Mouse (Mus musculus): Measurements from ENCODE around the gene Snrpd2. TPM values are rescaled to one million over a fixed set of nuclear protein-coding genes. Genes with fewer than 3 reads are reported as not detected.

The Snrpd2 gene
- total RNA-seq (2023), result 23.1 and 30.1 TPM in 2 replicates

GRCm38 (mm10) chr7:19149626-19150025, at the start of gene Snrpd2:
Gene Snrpd2, plus strand, starts transcription at chr7:19149722.

GRCm38 (mm10) chr7:19118028-19118771, 31.3 kb upstream of the Snrpd2 start, which contains the start of gene Gm4969:
Gene Gm4969, minus strand, starts transcription at chr7:19118368.

GRCm38 (mm10) chr7:19119631-19120429, 29.7 kb upstream of the Snrpd2 start, which contains the start of gene Fbxo46:
Gene Fbxo46, plus strand, starts transcription at chr7:19119859.

GRCm38 (mm10) chr7:19148875-19149541, 514 bp upstream of the Snrpd2 start, which contains the start of gene Qpctl:
Gene Qpctl, minus strand, starts transcription at chr7:19149291.

GRCm38 (mm10) chr7:19165656-19166423, 16.3 kb downstream of the Snrpd2 start, which contains the start of gene Gipr:
Gene Gipr, minus strand, starts transcription at chr7:19166127.

GRCm38 (mm10) chr7:19175708-19176515, 26.4 kb downstream of the Snrpd2 start, which contains the start of gene Eml2:
Gene Eml2, plus strand, starts transcription at chr7:19176421.

Other genes starting within 250 kb of the Snrpd2 start
- gene Ccdc61, start 239.3 kb upstream of the Snrpd2 start, total RNA-seq (2023), result 11.2 and 12.3 TPM in 2 replicates
- gene Nova2, start 223.8 kb upstream of the Snrpd2 start, total RNA-seq (2023), result not detected in 2 replicates
- gene Nanos2, start 162.3 kb upstream of the Snrpd2 start, total RNA-seq (2023), result not detected in 2 replicates
- 0.48 TPM in 1 of 2 replicates, not detected in the other for gene Mypop, start 158.5 kb upstream of the Snrpd2 start, total RNA-seq (2023)
- gene Irf2bp1, start 145.7 kb upstream of the Snrpd2 start, total RNA-seq (2023), result 11.7 and 14.2 TPM in 2 replicates
- gene Foxa3, start 126.2 kb upstream of the Snrpd2 start, total RNA-seq (2023), result not detected in 2 replicates
- gene Sympk, start 125.3 kb upstream of the Snrpd2 start, total RNA-seq (2023), result 48.2 and 50.0 TPM in 2 replicates
- gene Rsph6a, start 95.0 kb upstream of the Snrpd2 start, total RNA-seq (2023), result not detected in 2 replicates
- 17.9 and 18.4 TPM in 2 replicates for gene Dmwd, start 73.5 kb upstream of the Snrpd2 start, total RNA-seq (2023)
- 3.2 and 5.1 TPM in 2 replicates for gene Dmpk, start 65.9 kb upstream of the Snrpd2 start, total RNA-seq (2023)
- gene Six5, start 55.1 kb upstream of the Snrpd2 start, total RNA-seq (2023), result not detected in 2 replicates
- gene Gm4969, start 31.4 kb upstream of the Snrpd2 start, total RNA-seq (2023), result not detected in 2 replicates
- 10.8 and 13.2 TPM in 2 replicates for gene Fbxo46, start 29.9 kb upstream of the Snrpd2 start, total RNA-seq (2023)
- gene Qpctl, start 431 bp upstream of the Snrpd2 start, total RNA-seq (2023), result 9.2 and 15.5 TPM in 2 replicates
- gene Gipr, start 16.4 kb downstream of the Snrpd2 start, total RNA-seq (2023), result not detected in 2 replicates
- 66.7 and 67.7 TPM in 2 replicates for gene Eml2, start 26.7 kb downstream of the Snrpd2 start, total RNA-seq (2023)
- gene Gpr4, start 62.8 kb downstream of the Snrpd2 start, total RNA-seq (2023), result 0.14 and 0.25 TPM in 2 replicates
- 23.2 and 33.0 TPM in 2 replicates for gene Opa3, start 78.6 kb downstream of the Snrpd2 start, total RNA-seq (2023)
- 743 and 770 TPM in 2 replicates for gene Vasp, start 122.1 kb downstream of the Snrpd2 start, total RNA-seq (2023)
- gene Ppm1n, start 130.3 kb downstream of the Snrpd2 start, total RNA-seq (2023), result 1.2 TPM in 2 replicates
- not detected in 2 replicates for gene Rtn2, start 132.9 kb downstream of the Snrpd2 start, total RNA-seq (2023)
- 1,152 and 1,682 TPM in 2 replicates for gene Fosb, start 160.3 kb downstream of the Snrpd2 start, total RNA-seq (2023)
- 17.8 and 28.2 TPM in 2 replicates for gene Ercc1, start 195.1 kb downstream of the Snrpd2 start, total RNA-seq (2023)
- gene Cd3eap, start 209.8 kb downstream of the Snrpd2 start, total RNA-seq (2023), result 5.3 TPM in 2 replicates
- 3.0 and 3.8 TPM in 2 replicates for gene Ppp1r13l, start 210.0 kb downstream of the Snrpd2 start, total RNA-seq (2023)
- gene Ercc2, start 232.3 kb downstream of the Snrpd2 start, total RNA-seq (2023), result 15.4 and 19.1 TPM in 2 replicates